Mouse (Mus musculus) fibroblast of lung, adult 2 months (primary cell): ENCODE data around the gene Slc38a5.
A peak's percentile ranks its signal among the peaks of the same experiment; 100 is the strongest.

ENCODE experiments used
- DNase-seq: peaks from one replicate; pipeline ENCODE4 v3.0.0-alpha.2; 2011; ENCODE audit warnings: low read depth

The Slc38a5 gene

DNA sequence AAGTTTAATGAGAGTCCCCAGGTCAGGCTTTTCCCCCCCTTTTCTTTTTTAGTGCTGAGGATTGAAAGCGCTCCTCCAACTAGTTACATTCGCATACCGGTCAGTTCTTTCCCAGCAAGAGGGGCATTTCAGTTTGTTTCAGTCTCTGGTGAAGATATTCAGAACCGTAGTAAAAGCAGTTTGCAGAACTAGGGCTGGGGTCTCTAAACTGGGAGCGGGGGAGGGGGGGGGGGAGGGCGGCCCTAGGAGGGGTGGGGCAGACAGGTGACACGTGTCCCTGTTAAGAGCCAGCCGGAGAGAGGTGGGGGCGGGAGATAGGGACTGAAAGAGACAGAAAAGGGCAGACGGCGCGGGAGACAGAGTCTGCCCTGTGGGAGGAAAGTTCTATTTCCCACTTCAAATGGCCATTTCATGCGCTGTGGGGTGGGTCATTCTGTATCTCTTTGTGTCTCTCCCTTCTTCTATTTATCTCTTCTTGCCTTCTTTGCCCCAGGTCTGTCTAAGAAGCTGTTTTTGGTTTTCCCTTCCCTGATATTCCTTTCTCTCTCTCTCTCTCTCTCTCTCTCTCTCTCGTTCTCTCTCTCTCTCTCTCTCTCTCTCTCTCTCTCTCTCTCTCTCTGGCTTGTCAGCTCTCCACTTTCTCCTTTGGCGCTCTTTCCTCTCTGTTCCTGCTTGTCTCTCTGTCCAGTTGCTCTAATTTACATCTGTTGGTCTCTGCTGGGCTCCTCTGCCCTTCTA lies at the start of gene Slc38a5:
Gene Slc38a5, plus strand, starts transcription at position 51 of the 738 bp plus-strand sequence.
- DNase-seq, result no peak

DNA sequence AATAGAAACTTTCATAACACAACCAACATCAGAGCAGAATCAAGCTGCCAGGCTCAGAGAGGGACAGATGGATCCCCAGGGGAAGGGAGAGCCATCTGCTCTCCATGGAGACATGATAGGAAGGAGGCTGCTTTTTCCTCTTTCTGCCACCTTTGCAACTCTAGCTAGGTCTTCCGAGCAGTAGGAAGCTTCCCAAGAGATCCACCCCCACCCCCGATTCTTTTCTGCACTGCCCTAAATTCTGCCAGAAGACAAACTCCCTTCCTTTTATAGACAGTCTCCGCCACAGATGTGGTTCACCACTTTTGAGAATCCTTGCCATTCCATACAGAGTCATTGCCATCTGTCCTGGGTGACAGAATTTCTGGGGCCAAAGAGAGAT lies 48.6 kb upstream of the Slc38a5 start:
- no peak for DNase-seq

DNA sequence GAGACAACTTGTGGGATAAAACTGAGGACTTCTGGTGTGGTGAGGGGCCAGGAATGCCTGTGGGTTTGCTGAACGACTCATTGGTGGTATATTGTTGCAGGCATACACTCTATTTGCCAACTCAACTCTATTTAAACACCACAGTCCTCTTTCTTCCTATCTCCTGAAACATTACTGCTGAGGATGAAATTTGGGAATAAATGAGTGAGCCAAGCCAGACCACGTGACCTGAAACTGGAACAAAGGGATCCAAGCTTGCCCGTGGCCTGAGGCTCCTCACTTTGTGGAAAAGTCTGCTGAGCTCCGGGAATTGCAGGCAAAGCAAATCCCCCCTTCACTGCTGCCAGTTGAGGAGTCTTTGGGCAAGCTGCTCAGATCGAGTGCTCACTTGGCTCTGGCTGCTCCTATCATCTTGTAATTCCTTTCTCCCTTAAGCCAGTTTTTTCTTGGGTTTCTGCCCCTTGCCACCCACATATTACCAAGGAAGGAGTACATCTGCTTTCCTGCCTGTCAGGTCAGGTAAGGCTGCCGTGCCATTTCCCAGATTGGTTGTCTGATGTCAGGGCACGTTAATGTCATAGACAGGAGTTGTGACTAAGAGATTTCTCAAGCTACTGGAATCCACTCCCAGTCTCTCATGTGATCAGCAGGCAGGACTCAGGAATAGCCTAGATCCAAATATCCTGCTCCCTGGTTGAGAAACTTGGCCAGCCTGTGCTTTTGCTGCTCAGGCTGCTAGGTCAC lies 48.1 kb upstream of the Slc38a5 start:
- peak; percentile 68 for DNase-seq

DNA sequence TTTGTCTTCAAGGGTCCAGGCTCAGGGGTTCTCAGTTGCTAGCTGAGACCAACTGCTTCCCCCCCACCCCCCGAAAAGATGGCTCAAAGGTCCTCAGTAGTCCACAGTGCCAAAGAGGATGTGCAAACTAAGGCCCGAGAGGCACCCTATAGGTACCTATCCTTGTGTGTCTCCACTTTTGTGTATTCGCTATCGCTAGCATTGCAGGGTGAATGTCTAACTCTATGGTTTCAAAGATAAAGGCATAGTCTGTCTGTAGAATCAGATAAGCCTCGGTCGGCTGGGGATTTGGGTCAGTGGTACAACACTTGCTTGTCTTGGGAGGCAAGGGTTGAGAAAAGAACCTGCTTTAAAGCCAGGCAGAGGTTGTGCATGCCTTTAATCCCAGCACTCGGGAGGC lies 47.5 kb upstream of the Slc38a5 start:
- no peak for DNase-seq

DNA sequence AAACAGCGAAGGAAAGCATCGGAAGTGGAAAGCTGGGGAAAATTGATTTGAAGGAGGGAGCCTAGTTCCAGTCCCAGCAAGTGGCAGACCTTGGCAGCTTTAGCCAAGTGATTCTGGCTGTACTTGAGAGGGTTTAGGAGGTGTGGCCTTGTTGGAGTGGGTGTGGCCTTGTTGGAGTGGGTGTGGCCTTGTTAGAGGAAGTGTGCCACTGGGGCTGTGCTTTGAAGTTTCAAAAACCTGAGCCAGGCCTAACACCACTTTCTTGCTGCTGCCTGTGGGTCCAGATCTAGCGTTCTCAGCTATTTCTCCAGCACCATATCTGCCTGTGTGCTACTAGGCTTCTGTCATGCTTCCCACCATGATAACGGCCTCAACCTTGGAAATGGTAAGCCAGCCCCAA lies 40.7 kb upstream of the Slc38a5 start:
- no peak for DNase-seq

DNA sequence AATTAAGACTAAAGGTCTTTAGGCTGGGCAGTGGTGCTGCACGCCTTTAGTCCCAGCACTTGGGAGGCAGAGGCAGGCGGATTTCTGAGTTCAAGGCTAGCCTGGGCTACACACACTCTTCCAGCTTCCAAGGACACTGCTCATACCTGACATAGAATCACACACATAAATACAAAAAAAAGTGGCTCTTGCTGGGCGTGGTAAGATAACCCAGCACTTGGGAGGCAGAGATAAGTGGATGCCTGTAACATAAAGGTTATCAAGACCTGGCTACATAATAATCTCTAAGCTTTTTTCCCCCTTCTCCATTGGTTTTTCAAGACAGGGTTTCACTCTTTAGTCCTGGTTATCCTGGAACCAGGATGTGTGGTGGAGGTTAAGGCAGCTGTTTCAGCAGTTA lies 37.3 kb upstream of the Slc38a5 start:
- DNase-seq, result no peak

DNA sequence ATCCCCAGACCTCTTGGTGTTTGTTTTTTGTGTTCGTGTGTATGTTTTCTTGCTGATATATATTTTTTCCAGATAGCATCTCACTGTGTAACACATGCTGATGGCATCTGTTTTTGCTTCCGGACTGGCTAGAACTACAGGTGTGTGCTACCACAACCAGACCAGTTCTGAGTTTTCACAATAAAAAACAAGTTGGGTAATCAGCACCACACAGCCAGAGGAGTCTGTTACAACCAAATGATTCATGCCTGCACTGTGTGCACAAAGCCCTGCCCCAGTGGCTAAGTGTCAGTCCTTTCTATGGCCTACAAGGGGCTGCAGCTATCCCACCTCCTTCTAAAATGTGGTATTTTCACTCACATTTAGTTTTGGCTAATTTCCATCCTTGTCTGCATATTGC lies 34.2 kb upstream of the Slc38a5 start:
- DNase-seq, result peak; percentile 24

DNA sequence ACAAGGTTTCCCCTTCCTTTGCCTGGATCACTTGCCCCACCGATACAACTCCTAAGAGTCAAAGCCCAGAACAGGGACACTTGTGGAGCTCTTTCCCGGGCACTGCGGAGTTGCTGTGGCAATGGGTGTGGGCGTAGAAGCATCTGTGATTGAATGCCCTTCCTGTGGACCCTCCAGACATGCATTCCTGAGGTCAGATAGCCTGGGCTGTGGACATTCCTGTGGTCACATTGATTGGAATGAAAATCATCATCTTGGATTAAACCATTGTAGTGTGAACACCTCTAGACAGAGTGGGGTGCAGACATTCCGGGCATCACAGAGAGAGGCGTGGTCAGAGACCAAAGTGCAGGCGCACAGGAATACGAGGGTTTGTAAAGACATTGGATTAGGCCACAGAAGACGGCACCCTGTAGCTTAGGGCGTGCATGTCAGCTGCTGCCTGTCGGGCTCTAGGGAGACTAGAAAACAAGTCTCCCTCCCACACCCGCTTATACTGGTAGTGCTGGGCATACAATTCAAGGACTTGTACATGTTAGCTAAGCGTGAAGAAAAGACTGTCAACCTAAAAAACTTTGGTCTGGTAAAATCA lies 32.0 kb upstream of the Slc38a5 start:
- DNase-seq, result no peak

DNA sequence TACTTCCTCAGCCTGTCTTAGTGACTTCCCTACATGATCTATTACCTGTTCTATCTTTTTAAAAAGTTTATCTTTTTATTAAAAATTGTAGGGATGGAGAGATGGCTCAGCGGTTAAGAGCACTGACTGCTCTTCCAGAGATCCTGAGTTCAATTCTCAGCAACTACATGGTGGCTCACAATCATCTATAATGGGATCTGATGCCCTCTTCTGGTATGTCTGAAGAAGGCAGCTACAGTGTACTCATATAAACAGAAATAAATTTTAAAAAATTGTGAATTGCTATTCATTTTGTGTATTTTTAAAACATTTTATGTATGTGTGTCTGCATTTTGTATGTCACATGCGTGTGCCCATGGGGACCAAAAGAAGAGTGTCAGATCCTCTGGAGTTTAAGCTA lies 23.3 kb upstream of the Slc38a5 start:
- DNase-seq, result no peak

DNA sequence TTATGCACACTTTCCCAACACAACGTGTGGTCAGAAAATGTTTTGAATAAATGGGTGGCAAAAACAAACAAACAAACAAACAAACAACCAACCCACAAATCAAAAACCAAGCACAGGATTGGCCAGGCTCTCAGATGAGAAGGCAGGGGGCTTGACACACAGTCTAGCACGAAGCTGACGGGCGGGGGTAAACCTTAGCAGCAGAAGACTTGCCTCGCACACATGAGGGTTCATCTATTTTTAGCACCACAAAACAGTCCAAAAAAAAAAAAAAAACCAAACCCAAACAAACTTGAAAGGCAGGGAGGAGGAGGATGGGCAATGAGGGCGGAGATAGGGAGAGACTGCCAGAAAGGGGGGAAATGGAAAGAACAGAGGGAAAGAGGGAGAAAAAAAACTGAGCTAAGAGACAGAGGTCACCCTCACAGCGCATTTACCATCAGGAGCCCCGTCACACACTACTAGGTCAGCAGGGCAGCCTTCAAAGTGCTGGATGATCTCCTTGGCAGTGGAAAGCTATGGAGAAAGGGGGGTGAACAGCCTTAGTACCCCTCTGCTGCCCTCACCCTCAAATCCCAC lies 22.3 kb upstream of the Slc38a5 start:
- DNase-seq, result no peak

DNA sequence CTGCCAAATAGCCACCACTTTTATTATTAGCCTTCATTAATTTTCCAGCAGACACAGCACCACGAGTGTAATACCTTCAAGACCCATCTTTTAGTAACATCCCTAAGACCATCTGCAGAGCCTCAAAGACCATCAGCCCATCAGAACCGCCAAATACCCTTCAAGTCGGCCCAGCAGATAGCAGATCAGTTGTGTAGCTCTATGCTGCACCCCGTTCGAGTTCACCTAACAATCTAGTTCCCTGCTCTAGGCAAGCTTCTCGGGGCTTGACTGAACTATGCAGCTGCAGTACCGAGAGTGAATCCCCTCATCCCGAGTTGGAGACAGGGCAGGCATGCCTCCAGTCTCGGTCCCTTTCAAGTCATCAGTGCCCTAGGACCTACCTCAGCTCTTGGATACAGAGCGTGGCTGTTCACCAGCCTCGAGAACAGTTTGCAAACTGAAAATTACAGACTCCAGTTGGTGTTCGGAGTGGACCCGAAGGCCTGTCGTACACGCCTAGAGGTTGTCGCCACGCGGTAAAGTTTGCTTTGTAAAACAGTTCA lies 19.1 kb upstream of the Slc38a5 start:
- DNase-seq, result no peak

DNA sequence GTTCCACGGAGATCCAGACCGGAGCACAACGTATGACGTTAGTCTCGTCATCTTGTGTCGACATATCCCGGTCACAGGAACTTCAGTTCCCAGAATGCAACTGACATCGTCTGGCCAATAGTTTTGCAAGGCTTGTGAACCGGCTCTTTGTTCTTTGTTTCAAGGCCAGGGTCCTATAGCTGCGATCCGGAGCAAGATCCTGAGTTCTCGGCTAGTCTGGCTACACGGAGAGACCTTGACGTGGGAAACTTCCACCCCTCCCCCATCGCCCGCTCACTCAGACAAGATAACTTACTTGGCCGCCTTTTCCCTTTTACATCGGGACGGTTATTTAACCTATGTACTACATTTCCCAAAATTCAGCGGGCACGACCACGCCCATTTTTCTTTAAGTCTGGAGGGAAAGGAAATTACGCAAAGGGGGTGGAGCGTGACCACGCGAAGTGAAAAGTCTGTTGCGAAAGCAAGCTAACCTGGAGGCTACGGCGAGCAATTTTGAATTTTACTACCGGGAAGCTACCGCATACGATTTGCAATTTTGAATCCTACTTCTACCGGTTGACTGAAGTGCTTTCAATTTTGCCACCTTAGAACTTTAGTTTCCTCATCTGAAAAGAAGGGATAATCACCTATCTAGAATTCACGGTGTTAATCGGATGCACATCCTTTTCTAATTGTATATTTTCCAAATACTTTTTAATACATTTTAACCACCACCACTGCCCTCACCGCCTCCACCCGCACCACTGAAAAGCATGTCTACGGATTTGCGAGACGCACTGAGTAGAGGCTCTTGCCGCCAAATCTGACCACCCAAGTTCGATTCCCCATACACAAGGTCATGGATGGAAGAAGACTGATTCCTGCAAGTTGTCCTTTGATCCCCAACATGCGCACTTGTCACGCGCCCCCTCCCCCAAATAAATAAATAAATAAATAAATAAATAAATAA lies 18.3 kb upstream of the Slc38a5 start, which contains the start of gene Ftsj1:
Gene Ftsj1, minus strand, starts transcription at position 73 of the 952 bp plus-strand sequence.
- DNase-seq, result peak; percentile 79

DNA sequence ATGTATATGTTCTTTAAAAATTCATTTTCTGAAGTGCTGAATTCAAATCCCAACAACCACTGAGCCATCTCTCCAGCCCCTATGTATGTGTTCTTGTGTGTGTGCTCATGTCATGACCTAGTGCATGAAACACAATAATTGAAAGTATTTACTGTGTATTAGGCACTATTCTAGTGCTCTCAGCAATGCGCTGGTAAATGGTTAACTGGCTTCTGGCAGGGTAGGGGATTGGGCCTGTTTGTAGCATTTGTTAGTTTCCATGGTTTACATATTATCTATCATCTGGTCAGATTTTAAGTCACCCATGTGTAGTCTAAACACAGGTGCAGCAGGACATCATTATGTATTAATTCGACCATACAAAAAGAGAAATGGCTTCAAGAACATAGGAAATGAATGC lies 17.2 kb upstream of the Slc38a5 start:
- DNase-seq, result no peak

DNA sequence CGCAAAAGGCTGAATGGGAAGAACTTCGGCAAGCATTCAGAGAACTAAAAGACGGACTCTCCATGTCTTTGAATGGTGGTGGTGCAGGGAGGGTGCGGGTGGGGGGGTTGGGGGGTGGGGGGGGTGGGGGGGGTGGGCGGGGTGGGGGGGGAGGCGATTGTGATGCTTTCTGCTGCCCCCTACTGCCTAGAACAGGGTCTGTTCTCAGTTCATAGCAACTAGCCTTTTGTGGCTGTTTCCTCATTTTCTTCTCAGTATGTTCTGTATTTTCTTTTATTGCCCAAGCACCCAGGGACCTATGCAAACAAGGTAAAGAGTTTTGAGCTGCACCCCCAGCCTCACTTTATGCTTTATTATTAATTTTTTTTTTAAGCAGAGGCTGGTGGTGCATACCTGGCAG lies 15.1 kb upstream of the Slc38a5 start:
- DNase-seq, result no peak

DNA sequence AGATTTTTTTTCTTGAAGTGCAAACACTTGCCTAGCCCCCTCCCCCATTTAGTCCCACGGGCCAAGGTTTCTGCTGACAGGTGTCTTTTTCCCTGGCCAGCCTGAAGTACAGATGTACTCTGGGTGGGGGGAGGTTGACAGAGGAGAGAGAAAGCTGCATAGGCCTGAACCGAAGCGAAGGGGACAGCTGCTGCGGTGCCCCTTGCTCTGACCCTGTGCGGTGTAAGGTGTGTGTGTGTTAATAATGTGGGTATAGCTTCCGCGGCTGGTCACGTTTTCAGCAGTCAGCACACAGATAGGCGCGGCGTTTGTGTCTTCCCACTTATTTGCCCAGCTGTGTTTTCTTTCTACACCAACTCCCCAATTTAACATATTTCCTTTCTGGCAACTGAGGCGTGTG lies 11.5 kb upstream of the Slc38a5 start:
- DNase-seq, result no peak

DNA sequence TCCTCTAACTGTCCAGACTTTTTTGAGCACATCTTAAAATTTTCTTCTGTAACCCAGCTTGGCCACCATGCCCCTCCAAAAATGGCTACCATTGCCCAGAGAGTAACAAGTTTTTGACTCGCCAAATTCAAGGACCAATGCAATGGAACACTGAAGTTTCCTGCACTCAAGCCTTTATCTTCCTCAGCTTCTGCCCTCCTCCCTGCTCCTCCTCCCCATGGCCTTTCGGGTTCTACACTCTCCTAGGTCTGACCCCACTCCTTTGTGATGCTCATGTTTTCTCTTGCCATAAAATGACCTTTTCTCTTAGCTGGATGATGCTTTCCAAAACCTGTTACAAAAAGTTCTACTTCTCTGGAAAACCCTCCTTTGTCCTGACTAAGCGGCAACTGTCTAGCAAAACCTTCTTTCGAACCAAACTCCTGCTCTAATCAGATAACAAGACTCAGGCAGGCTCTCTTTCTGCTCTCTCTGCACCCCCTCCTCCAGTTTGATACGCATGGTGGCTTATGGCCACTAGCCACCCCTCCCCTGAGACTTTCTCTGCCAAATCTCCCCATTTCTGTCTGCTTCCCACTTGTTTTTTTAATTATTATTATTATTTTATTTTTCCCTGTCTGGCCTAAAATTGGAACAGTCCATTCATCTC lies 7.7 kb upstream of the Slc38a5 start:
- DNase-seq, result no peak

DNA sequence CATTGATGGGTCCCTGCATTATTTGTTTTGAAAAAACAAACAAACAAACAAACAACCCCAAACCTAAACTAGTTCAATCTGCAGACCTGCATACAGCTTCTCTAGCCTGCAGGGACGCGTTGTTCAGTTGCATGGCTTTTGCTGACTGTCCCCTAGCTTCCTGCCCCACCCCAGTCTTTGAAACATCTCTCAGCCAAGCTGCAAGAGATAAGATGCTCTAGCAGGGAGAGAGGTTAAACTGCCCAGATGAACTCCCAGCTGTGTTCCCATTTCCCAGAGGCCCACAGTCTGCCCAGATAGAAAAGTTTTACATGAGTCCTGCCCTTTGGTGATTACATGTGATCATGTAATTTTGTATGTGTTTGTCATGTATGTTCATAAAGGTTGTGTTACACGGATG lies 6.7 kb upstream of the Slc38a5 start:
- DNase-seq, result no peak

DNA sequence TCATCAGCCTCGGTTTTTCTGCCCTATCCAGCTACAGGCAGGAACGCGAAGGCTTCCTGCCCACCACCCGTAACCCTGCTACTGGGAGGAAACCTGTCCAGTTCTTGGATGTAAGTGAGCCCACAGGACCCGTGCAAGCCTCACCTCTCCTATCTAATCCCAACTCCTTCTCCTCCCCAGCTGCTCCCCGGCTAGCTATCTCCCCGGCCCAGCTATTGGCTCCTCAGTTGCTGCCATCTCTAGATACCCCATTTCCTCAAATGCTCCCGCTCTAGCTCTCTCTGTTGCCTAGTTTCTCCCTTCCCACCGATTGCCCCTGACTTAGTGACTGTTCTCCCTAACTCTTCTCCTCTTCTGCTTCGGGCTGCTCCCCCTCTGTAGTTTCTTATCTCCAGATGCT lies 1.1 kb downstream of the Slc38a5 start:
- DNase-seq, result no peak

DNA sequence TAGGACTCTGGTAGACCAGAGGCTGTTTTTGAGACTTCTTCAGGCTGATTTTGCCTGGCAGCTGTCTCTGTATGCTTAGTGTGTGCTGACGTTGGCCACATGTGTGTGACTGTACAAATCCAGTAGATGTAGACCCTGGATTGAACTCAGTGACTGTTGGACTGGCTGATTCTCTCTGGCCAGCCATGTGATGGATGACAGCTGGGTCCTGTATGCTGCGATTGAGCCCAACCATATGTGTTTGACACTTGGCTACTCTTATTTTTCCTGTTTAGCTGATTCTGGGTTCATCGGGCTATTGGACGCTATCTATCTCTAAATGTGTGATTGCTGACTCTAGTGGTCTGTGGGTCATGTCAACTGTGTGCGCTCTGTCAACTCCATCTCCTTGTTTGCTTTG lies 3.1 kb downstream of the Slc38a5 start:
- DNase-seq, result no peak

DNA sequence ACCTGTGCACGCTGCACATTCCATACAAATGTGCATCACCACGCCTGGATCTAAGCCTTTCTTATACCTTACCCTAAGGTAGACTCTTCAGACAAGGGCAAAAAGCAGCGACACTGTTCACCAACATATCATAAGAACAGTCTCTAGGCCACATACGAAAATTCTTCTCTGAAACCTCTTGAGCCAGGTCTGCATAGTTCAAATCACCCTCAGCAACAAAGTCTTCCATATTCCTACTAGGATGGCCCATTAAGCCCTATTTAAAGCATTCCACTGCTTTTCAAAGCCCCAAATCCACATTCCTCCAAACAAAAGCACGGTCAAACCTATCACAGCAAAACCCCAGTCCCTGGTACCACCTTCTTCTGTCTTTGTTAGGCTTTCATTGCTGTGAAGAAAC lies 17.7 kb downstream of the Slc38a5 start:
- DNase-seq, result no peak

DNA sequence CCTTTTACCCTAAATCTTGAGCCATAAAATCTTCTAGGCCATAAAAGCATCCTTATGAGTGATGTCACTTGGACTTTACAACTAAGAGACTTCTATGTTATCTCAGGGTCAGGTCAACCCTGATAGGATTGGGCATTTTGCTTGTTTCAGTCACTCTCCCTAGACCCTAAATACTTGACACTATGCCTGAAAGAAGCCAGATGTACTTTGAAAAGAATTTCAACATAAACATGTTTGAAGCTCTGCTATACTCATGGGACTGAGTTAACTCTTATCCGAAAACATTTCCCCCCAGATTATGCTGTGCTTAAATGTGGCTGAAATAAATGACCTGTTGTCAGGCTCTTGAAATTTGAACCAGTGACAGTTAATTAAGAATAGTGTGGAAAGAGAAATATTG lies 38.4 kb downstream of the Slc38a5 start:
- no peak for DNase-seq
